Mouse (Mus musculus) hindbrain, embryonic 10.5 days (tissue): ENCODE measurements around the gene Mrps27. TPM values are rescaled to one million over a fixed set of nuclear protein-coding genes. Genes with fewer than 3 reads are reported as not detected.
A peak's percentile ranks its signal among the peaks of the same experiment; 100 is the strongest.

ENCODE experiments used
- DNase-seq: peaks from one replicate; pipeline ENCODE4 v3.0.0-alpha.2; 2017; ENCODE audit warnings: low spot score
- H3K27ac ChIP-seq: fragments of 300-500 bp; sonication (generic); 2 replicates; pipeline ENCODE4 v1.5.1; 2016; ENCODE audit warnings: mild to moderate bottlenecking, moderate library complexity
- H3K27me3 ChIP-seq: fragments of 300-500 bp; sonication (generic); 2 replicates; pipeline ENCODE4 v1.6.1; 2016; ENCODE audit warnings: mild to moderate bottlenecking; ENCODE audit not compliant: poor library complexity, insufficient read depth, severe bottlenecking
- H3K36me3 ChIP-seq: fragments of 300-500 bp; sonication (generic); 2 replicates; pipeline ENCODE4 v1.6.1; 2016; ENCODE audit warnings: mild to moderate bottlenecking, moderate library complexity
- H3K4me1 ChIP-seq: fragments of 300-500 bp; sonication (generic); replicated peaks from 2 replicates; pipeline ENCODE4 v1.6.1; 2016; ENCODE audit warnings: mild to moderate bottlenecking
- H3K4me3 ChIP-seq: fragments of 300-500 bp; sonication (generic); 2 replicates; pipeline ENCODE4 v1.5.1; 2016; ENCODE audit warnings: mild to moderate bottlenecking, moderate library complexity
- H3K9me3 ChIP-seq: fragments of 300-500 bp; sonication (generic); 2 replicates; pipeline ENCODE4 v1.6.1; 2016; ENCODE audit warnings: mild to moderate bottlenecking, moderate library complexity
- WGBS: fragments of 180-500 bp; shearing (Covaris S2); methylation state at CpG from one replicate; pipeline ENCODE4 v1.1.7; 2016; 5-methylcytosine and 5-hydroxymethylcytosine counted together
- polyA plus RNA-seq: library from polyadenylated mRNA; unstranded; fragments of >200 nt; fragmentation: Nextera tagmentation; extraction: Ambion mirVana; gene quantifications from 2 replicates; pipeline ENCODE4 v1.2.1, GENCODE M21; 2016

Gene Mrps27
- polyA plus RNA-seq: 68.3 and 74.1 TPM in 2 replicates

DNA sequence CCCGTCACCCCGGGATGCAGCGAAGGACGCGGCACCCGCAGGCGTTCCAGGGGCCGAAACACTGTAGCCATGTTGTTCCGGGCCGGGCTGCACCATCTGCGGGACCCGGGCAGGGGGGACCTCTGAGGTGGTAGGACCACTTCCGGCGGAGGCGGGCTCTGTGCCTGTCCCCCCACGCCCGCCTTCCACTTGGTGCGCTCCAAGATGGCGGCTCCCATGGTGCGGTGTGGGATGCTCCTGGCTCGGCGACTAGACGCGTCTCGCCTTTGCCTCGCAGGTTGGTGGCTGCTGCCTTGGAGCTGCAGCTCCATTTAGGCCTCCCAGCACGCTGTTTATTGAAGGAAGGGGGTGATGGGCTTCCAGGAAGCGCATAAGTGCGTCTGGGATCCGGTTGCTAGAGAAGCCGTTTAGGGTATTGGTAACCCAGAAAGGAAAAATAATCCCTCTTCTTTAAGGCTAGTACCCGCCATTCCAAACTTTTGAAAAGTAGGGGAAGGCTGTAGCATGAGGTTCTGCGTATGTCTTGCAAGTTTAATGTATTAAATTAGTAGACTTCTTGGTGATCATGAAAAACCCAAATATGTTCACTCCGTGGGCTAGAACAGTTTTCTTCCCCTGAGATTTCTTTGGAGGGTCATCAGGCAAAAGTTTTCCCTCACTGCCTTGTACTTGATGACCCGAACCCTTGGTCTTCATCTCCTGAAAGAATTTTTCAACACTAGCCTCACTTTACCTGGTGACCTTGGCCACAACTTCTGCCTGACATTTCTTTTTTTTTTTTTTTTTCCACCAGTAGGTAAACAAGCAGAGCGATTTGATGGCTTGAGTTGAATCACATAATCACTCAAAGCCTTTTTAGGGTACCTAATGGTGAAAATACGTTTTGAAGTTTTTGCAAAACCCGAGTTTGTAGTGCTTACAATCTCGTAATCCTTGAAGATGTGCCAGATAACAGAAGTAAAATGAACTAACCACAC lies at the start of gene Mrps27, which contains the start of gene Ptcd2:
Gene Mrps27, plus strand, starts transcription at position 188 of the 977 bp plus-strand sequence.
Gene Ptcd2, minus strand, starts transcription at position 107 of the 977 bp plus-strand sequence.
- Histone ChIP-seq H3K27me3 (no peaks in the 10 kb centered on the region), H3K27ac (peak within 1 kb of the TSS; percentile 94), H3K36me3 (peaks cover 55% of the 10 kb centered on the region), H3K4me1 (peaks cover 20% of the 10 kb centered on the region), H3K9me3 (no peaks in the 10 kb centered on the region), H3K4me3 (peak within 1 kb of the TSS; percentile 85)
- WGBS: 4% methylated on average over 39 of the region's 39 CpGs
- peak; percentile 98 for DNase-seq

DNA sequence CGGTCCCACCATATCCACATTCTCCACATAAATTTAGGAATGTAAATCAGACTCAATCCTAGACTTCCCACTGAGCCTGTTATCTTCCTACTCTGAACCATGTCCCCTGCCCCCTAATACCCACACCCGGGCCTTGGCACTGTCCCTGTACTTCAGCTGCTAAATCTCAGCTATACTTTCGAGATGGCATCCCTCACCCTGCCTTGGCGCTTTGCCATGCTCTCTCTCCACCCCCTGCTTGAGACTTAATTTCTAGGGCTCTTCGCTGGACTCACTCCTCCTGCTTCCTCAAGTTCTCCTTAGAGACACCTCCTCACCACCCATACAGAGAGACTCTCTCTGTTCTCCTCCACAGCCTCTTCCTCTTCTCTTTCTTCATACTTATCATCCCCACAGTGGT lies 44.7 kb upstream of the Mrps27 start:
- no peak for DNase-seq
- Histone ChIP-seq H3K27ac (no peak overlapping the region), H3K36me3 (no peaks in the 10 kb centered on the region), H3K27me3 (no peaks in the 10 kb centered on the region), H3K4me3 (no peak overlapping the region), H3K9me3 (peaks cover 3% of the 10 kb centered on the region; the same call in 1 of the 2 replicates), H3K4me1 (no peaks in the 10 kb centered on the region)
- WGBS: 89% methylated on average over 5 of the region's 5 CpGs

DNA sequence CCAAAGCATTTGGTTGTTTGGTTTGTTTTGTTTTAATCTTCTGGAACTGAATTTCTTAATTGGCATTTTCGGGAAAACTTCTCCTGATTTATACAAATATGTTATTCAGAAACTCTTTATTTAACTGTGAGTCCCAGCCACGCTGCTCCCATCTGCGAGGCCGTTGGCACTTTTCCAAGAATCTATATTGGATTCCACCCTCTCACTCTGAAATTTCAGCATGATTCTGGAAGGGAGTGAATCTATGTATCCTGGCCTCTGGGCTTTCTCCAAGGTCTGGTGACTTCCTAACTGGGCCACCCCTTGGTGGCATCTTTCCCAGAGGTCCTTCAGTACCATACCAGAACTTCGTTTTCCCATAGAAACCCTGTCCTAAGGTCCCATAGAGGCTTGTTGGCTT lies 40.7 kb upstream of the Mrps27 start:
- DNase-seq: no peak
- H3K4me3 ChIP-seq: no peak overlapping the region
- no peaks in the 10 kb centered on the region for H3K4me1 ChIP-seq
- no peaks in the 10 kb centered on the region for H3K36me3 ChIP-seq
- H3K27ac ChIP-seq: no peak overlapping the region
- no peaks in the 10 kb centered on the region for H3K27me3 ChIP-seq
- WGBS: 88% methylated on average over 5 of the region's 5 CpGs
- H3K9me3 ChIP-seq: no peaks in the 10 kb centered on the region

DNA sequence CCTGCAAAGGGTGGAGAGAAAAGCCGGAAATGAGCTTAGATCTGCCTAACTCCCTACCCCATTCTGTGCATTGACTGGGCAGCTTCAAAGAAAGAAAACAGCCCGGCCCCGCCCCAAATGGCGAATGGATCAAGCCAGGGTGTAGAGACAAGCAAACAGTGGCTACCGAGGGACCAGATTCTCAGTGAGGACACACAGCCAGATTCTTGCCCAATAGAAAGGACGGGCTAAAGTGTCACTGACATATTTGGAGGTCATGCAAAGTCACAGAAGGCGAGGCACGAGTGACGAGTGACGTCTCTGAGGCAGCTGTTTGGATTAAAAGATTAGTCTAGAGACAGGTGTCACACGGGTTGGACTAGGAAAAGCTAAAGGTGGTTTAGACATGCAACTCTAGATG lies 40.2 kb upstream of the Mrps27 start:
- no peaks in the 10 kb centered on the region for H3K27me3 ChIP-seq
- no peaks in the 10 kb centered on the region for H3K36me3 ChIP-seq
- 75% methylated on average over 11 of the region's 11 CpGs for WGBS
- DNase-seq: no peak
- H3K27ac ChIP-seq: no peak overlapping the region
- no peaks in the 10 kb centered on the region for H3K9me3 ChIP-seq
- no peak overlapping the region for H3K4me3 ChIP-seq
- no peaks in the 10 kb centered on the region for H3K4me1 ChIP-seq

DNA sequence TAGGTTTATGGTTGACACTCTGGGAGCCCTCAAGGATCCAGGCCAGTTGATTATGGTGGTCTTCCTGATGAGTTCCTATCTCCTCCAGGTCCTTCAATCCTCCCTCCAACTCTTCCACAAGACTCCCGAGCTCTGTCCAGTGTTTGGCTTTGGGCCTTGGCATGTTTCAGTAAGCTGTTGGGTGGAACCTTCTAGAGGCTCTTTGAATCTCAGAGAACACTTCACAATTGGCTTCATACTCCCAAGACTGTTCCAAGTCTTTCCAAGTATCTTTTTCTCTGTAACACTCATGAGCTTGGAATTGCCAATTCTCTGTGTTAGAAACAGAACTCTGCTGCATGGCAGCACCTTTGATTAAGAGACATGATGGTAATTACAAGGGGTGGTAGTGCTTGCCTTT lies 39.4 kb upstream of the Mrps27 start:
- WGBS: 83% methylated on average over 1 of the region's 1 CpGs
- H3K4me3 ChIP-seq: no peak overlapping the region
- H3K36me3 ChIP-seq: no peaks in the 10 kb centered on the region
- no peak for DNase-seq
- H3K27ac ChIP-seq: no peak overlapping the region
- no peaks in the 10 kb centered on the region for H3K27me3 ChIP-seq
- no peaks in the 10 kb centered on the region for H3K9me3 ChIP-seq
- H3K4me1 ChIP-seq: no peaks in the 10 kb centered on the region

DNA sequence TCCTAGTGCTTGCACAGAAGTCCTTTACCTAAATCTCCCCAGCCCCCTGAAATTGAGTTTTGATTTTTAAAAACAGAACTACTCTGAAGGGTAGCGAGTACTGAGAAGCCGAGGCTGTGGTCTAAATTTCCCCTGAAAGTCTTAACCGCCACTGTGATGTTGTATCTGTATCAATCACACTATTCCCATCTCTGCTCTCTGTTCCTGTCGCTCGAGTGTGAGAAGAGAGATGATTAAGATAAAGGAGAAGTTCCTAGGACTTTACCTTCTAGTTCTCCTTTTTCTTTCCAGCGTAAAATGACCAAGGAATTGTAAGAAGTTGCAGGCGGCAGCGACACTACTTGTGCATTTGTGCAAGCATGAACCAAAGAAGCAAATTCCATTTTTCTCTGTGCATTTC lies 38.4 kb upstream of the Mrps27 start:
- Histone ChIP-seq H3K27ac (no peak overlapping the region), H3K9me3 (no peaks in the 10 kb centered on the region), H3K4me3 (no peak overlapping the region), H3K36me3 (no peaks in the 10 kb centered on the region), H3K4me1 (no peaks in the 10 kb centered on the region), H3K27me3 (no peaks in the 10 kb centered on the region)
- no peak for DNase-seq
- WGBS: 91% methylated on average over 8 of the region's 8 CpGs

DNA sequence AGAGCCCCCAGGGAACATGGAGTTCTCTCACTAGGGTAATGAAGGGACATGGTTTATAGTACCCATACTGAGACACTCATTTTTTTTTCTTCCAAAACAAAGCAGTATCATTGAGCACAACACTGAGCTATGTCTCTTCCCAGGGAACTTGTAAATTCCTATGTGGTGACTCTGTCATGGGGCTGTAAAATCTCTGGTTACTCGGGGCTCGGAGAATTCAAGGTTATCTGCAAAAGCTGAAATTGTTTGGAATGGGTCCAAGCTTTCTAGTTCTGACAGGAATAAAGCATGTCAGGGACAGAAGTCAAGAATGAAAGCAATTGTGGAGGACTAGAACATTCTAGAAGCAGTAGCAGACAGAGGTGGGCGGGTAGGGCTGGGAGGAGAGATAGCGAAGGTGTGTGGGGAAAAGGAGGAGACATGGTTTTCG lies 36.6 kb upstream of the Mrps27 start:
- H3K27ac ChIP-seq: no peak overlapping the region
- no peaks in the 10 kb centered on the region for H3K36me3 ChIP-seq
- 0 out of 2 replicates have a peak, but pooled peaks cover 3% of the 10 kb centered on the region for H3K4me1 ChIP-seq
- 90% methylated on average over 5 of the region's 5 CpGs for WGBS
- no peaks in the 10 kb centered on the region for H3K27me3 ChIP-seq
- DNase-seq: no peak
- H3K4me3 ChIP-seq: no peak overlapping the region
- H3K9me3 ChIP-seq: no peaks in the 10 kb centered on the region

DNA sequence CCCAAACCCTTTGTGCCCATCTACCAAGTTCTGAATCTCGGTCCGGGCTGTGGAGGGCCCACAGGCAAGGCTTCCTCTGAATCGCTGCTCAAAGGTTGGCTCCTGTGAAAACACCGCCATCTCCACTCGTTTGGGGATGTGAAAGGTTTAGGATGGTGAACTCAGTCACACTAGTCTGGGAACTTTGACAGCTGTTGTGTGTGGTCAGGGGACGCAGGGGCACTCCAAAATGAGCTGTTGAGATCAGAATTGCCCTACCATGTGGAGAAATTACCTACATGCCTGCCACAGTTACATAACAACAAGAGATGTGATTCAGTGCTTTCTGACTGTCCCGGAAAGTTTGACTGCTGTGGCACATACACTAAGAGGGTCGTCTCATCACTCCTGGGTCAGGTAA lies 36.2 kb upstream of the Mrps27 start:
- Histone ChIP-seq H3K36me3 (no peaks in the 10 kb centered on the region), H3K4me3 (no peak overlapping the region), H3K4me1 (0 out of 2 replicates have a peak, but pooled peaks cover 3% of the 10 kb centered on the region), H3K9me3 (no peaks in the 10 kb centered on the region), H3K27ac (no peak overlapping the region), H3K27me3 (no peaks in the 10 kb centered on the region)
- no peak for DNase-seq
- 91% methylated on average over 8 of the region's 8 CpGs for WGBS

DNA sequence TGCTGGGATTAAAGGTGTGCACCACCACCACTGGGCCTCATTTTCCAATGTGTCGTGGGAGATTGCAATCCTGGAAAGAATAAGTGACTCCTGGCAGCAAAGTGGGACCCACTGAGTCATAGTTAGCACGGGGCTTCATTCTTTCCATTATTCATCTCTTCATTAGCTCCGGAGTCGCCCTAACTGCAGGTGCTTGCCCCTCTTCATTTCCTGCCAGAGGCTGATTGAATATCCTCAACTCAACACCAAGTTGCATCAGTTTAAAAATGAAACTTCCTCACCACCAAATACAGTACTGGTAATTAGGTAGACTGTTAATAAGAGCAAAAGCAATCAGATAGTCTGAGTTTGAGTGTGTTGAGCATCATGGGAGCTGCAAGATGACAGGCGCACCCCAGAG lies 30.5 kb upstream of the Mrps27 start:
- WGBS: 88% methylated on average over 5 of the region's 5 CpGs
- Histone ChIP-seq H3K27me3 (no peaks in the 10 kb centered on the region), H3K4me1 (0 out of 2 replicates have a peak, but pooled peaks cover 3% of the 10 kb centered on the region), H3K27ac (no peak overlapping the region), H3K9me3 (no peaks in the 10 kb centered on the region), H3K4me3 (no peak overlapping the region), H3K36me3 (peaks cover 1% of the 10 kb centered on the region; the same call in 1 of the 2 replicates)
- DNase-seq: no peak

DNA sequence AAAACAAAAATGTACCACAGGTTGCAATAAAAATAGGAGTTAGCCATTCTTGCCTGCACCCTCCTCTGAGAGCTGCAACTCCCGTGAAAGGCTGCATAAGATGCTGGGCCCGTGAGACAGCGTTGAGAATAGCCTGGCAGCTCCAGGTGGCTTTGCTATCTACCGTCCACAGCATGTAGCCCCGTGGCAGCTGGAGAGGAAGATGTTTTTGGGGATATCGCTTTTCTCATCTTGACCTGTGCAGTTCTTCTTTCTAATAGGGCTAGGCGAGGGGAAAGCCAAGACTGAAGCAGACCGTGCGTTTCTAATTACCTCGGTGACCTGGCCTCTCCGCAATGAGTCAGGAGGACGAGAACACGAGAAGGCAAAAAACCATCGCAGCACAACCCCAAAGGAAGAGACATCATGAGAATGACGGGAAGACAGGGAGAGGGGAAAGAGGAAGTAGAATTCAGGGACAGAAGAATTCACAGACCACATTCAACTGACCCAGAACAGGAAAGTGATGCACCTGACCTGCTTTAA lies 29.9 kb upstream of the Mrps27 start:
- WGBS: 76% methylated on average over 15 of the region's 15 CpGs
- H3K4me1 ChIP-seq: 0 out of 2 replicates have a peak, but pooled peaks cover 3% of the 10 kb centered on the region
- no peaks in the 10 kb centered on the region for H3K27me3 ChIP-seq
- DNase-seq: no peak
- H3K36me3 ChIP-seq: peaks cover 7% of the 10 kb centered on the region
- H3K27ac ChIP-seq: no peak overlapping the region
- no peak overlapping the region for H3K4me3 ChIP-seq
- no peaks in the 10 kb centered on the region for H3K9me3 ChIP-seq

DNA sequence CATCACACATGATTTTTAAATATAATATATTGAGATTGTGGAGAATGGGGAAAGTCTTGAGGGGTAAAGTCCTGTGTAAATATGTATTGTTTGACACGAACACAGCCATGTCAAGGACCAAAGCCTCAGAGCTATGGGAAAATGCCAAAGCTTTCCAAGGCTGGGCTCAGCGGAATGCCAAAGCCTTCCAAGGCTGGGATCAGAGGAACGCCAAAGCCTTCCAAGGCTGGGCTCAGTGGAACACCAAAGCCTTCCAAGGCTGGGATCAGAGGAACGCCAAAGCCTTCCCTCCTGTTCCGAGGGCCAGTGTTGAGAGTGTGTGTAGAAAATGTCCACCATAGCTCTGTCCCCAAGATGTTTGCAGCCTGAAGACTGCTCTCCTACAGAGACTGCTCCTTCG lies 28.2 kb upstream of the Mrps27 start:
- 0 out of 2 replicates have a peak, but pooled peaks cover 3% of the 10 kb centered on the region for H3K4me1 ChIP-seq
- no peak overlapping the region for H3K27ac ChIP-seq
- H3K4me3 ChIP-seq: no peak overlapping the region
- H3K36me3 ChIP-seq: peaks cover 24% of the 10 kb centered on the region
- H3K9me3 ChIP-seq: no peaks in the 10 kb centered on the region
- 90% methylated on average over 6 of the region's 6 CpGs for WGBS
- DNase-seq: no peak
- no peaks in the 10 kb centered on the region for H3K27me3 ChIP-seq

DNA sequence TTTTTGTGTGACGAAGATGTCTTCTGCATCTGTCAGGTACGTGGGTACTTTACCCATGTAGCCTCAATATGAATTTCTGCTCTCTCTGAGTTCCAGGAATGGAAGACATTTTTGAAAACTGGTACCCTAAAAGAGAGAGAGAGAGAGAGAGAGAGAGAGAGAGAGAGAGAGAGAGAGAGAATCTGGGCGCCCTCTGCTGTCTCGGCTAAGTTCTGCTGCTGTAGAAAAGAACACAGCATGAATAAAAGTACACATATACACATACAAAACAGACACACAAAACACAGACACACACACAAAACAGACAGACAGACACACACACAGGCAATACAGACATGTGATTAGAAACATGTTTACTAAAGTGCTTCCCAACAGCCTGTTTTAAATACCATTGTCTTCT lies 27.5 kb upstream of the Mrps27 start:
- Histone ChIP-seq H3K9me3 (no peaks in the 10 kb centered on the region), H3K36me3 (peaks cover 30% of the 10 kb centered on the region), H3K27me3 (no peaks in the 10 kb centered on the region), H3K27ac (no peak overlapping the region), H3K4me3 (no peak overlapping the region), H3K4me1 (0 out of 2 replicates have a peak, but pooled peaks cover 3% of the 10 kb centered on the region)
- 61% methylated on average over 4 of the region's 4 CpGs for WGBS
- DNase-seq: peak; percentile 29

DNA sequence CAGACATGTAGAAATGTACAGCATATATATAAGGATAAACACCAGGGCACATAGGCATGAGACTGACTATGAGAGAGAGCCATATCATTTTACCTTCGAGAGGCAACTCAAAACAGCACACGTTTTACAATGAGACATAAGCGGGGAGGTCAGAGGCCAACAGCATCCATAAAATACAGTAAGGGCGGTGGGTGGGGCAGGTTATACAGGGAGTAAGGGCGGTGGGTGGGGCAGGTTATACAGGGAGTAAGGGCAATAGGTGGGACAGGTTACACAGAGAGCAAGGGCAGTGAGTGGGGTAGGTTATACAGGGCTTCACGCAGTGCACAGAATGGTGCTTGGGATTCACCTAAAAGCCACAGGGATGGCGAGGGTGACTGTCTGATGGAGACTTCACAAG lies 24.1 kb upstream of the Mrps27 start:
- Histone ChIP-seq H3K27me3 (no peaks in the 10 kb centered on the region), H3K4me3 (no peak overlapping the region), H3K9me3 (no peaks in the 10 kb centered on the region), H3K4me1 (no peaks in the 10 kb centered on the region), H3K36me3 (peaks cover 60% of the 10 kb centered on the region), H3K27ac (no peak overlapping the region)
- 91% methylated on average over 7 of the region's 7 CpGs for WGBS
- DNase-seq: no peak
